Mouse (Mus musculus) splenic B cell, adult 2 months (primary cell): Measurements from ENCODE around the gene Sdk2.

Experiments
- DNase-seq: peaks from one replicate; pipeline ENCODE4 v3.0.0-alpha.2; 2011; ENCODE audit warnings: low read depth, low spot score
- H3K27me3 ChIP-seq: 2 replicates; pipeline ENCODE4 v1.6.1; 2012; ENCODE audit warnings: mild to moderate bottlenecking, low read length, moderate library complexity, mixed read lengths; ENCODE audit not compliant: control insufficient read depth, poor library complexity, insufficient read depth, severe bottlenecking
- H3K36me3 ChIP-seq: 2 replicates; pipeline ENCODE4 v1.6.1; 2012; ENCODE audit warnings: mild to moderate bottlenecking, low read length, moderate library complexity, mixed read lengths; ENCODE audit not compliant: control insufficient read depth, poor library complexity, insufficient read depth, severe bottlenecking

The Sdk2 gene

DNA sequence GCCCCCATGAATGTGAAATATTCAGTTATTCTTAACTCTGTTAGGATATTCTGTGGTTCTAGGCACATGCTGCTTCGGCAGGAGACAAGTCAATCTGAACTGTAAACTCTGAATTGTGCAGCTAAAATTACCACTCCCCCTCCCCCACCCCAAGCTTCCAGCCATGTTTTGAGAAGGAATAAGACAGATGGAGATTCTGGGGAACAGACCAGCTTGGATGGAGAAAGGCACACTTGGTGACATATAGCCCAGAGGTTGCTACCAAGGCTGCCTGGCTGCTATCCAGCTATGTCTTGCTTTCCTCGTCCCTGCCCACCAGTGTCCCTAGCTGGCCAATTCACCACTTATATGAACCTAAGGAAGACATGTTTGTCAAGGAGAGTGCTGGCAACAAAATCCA is 284.8 kb downstream of the Sdk2 start:
- Histone ChIP-seq H3K27me3 (no peaks in the 10 kb centered on the region), H3K36me3 (no peaks in the 10 kb centered on the region)
- no peak for DNase-seq

DNA sequence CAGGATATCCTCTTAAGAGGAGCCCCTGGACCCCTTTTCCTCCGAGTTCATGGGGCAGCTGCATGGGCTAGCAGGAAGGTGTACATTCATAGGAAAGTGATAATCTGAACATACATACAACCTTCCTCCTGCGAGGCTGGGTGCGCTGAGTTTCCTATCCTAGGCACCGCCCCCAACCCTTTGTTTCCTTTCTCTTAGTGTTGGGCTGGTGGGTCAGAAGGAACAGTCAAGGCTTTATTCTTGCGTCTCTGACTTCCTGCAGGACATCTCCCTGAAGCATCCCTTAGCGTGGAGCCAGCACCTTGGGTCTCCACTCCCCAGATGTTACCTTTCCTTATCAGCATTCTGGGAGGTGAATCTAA is 287.2 kb downstream of the Sdk2 start:
- Histone ChIP-seq H3K36me3 (no peaks in the 10 kb centered on the region), H3K27me3 (no peaks in the 10 kb centered on the region)
- no peak for DNase-seq

DNA sequence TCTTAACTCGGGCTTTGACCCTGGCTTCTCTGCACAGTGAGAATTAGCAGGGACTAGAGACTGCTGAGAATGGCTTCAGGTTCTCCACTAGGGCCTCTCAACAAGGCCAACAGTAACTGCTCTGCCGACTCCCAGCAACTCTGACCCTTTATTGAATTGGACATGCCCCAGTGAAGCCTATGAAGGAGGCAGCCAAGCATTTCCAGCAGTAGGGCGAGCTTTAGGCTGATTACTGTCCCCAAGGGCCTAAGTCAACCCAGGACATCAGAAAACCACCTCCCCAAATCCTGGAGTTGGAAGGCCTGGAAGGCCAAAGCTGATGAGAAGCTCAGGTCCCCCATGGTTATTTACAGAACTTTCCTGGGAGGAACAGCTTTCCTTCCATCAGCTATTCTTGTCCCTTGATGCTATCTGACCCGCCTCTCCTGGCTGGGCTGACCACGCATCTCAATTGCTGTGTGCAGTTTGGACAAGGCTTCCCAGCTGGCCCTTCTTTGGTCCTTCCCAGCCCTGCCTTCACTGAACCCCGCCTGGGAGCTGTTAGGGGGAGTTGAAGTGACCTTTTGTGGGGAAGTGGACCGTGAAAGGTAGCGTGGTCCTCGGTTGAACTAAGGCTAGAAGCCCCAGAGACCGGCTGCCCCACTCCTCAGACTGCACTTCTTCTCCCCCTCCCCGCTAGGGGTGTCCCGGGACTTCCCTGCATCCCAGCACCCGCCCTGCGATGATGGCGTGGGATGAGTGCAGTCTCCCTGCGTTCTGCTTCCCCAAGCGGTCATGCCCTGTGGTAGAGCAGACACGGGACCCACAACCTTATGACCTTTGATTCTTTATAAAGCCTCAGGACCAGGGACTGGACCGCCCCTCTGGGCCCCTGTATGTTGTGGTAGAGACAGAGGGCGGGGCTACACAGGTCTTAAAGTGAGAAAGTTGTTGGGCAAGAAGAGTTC is 287.8 kb downstream of the Sdk2 start:
- Histone ChIP-seq H3K27me3 (no peaks in the 10 kb centered on the region), H3K36me3 (no peaks in the 10 kb centered on the region)
- DNase-seq: no peak

DNA sequence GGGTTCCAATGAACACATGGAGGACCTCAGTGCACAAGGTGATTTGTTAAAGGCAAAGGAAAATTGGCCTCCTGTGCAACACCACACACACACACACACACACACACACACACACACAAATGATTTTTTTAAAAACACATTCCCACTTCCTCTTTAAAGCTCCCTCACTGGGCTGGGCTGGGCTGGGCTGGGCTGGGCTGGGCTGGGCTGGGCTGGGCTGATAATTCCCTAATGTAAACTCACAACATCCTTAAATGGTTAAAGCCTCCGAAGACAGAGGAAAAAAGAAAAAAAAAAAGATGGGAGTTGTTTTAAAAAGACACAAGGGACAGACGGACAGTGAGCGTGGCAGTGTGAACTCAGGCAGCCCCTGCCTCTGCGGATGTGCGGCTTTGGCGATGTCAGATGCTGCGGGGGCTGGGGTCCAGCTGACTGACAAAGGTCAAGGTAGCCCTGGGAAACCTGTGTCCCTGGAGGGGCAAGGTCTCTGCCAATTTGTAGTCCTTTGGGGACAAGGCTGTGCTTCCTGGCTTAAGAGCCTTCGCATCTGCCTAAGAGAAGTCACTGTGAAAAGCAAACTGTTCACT is 288.9 kb downstream of the Sdk2 start:
- no peak for DNase-seq
- no peaks in the 10 kb centered on the region for H3K36me3 ChIP-seq

DNA sequence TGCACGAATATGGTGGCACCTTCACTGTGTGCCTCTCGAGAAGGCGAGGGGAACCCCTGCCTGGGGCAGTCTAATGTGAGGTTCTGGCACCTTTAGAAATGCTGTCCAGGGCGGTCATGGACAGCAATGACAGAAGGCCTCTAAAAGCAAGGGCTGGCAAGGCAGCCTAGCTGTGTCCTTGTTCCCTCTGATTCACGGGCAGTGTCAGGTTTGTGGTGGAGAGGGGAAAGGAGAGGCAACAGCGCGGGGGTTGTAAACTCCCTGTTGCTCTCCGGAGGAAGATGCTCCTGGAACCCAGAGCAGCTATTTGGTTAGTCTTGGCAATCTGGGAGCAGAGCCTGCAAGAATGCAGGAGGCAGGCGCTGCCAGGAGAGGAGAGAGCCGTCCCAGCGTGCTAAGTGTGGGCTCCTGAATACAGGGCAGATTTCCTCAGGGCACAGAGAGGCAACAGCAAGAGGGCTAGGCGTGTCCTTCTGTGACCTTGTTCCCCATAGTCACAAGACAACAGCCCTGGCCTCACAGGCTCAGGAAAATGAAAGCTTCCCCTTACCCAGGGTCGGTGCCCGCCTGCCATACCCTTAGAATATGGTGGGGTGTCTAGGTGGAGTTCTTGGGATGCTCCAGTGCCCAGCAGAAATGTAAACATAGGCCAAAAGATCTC is 289.9 kb downstream of the Sdk2 start:
- no peaks in the 10 kb centered on the region; the same call in 1 of the 2 replicates for H3K27me3 ChIP-seq

More for the DNA sequence above, 288.9 kb downstream of the Sdk2 start:
- no peaks in the 10 kb centered on the region; the same call in 1 of the 2 replicates for H3K27me3 ChIP-seq

DNA sequence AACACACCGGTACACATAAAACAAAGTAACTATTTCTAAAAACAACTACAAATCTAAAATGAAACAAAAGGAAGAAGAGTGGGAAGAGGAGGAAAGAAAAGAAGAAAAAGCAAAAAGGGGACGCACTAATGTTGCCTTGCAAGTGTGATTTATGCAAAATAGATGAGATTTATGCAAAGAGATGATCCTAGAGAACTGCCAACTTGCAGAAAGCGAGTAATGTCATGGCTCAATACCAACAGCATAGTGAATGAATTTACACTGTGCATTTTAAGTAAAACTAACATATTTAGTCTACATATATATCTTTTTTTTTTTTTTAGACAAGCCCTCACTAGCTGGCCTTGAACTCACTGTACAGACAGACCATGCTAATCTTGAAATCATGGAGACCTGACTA is 292.1 kb downstream of the Sdk2 start:
- DNase-seq: no peak
- H3K36me3 ChIP-seq: no peaks in the 10 kb centered on the region
- no peaks in the 10 kb centered on the region; the same call in 1 of the 2 replicates for H3K27me3 ChIP-seq

More for the DNA sequence above, 289.9 kb downstream of the Sdk2 start:
- H3K36me3 ChIP-seq: no peaks in the 10 kb centered on the region
- no peak for DNase-seq

DNA sequence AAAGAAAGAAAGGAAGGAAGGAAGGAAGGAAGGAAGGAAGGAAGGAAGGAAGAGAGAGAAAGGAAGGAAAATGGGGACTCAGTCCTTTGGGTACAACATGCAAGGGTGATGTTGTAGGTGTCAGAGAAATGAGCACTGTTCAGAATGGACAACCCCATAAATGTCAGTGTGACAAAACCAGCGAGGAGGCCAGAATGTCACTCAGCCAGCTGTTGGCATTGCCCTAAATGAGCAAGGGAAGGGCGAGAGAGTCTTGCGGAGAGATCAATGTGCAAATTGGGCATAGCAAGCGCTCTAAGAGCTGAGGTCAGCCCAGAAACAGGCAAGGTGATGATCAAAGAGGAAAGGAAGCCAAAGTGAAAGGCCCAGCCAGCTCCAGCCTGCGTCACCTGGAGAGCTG is 293.7 kb downstream of the Sdk2 start:
- H3K36me3 ChIP-seq: no peaks in the 10 kb centered on the region
- H3K27me3 ChIP-seq: no peaks in the 10 kb centered on the region; the same call in 1 of the 2 replicates
- DNase-seq: no peak

DNA sequence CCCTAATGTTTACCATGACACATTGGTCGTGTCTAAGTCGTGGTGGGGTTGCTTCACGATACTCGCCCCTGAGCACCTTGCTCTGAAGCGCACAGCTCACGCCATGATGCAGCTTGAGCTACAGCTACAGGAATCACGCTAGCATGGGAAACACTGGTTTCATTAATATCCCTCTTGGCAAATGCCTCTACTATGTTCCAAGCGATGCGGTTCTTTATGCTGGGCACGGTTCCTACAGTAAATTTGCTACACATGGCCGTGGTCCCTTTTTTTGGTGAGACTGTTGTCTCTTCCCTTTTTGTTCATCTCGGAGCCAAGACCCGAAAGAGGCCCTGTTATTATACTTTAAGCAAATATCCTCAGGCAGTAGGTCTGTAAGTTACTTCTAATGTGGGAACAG is 295.7 kb downstream of the Sdk2 start:
- no peaks in the 10 kb centered on the region for H3K36me3 ChIP-seq
- DNase-seq: no peak

DNA sequence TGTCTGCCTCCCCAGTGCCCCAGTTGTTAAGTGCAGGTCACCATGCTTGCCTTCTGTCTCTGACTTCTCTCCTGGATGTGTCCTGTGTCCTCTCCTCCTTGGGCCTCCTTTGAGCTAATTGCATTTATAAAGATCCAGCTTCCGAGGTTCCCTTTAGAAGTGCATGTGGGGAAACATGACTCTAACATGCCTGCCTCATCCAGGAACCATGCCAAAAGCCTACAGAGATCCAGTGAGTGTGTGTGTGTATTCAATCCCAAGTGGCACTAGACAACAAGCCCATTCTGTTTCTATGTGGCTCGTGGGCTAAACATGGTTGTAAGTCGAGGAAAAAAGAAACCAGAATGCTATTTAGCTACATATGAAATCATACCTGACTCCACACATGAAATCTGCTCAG is 298.5 kb downstream of the Sdk2 start:
- no peak for DNase-seq
- H3K36me3 ChIP-seq: no peaks in the 10 kb centered on the region
- no peaks in the 10 kb centered on the region; the same call in 1 of the 2 replicates for H3K27me3 ChIP-seq

More for the DNA sequence above, 295.7 kb downstream of the Sdk2 start:
- H3K27me3 ChIP-seq: no peaks in the 10 kb centered on the region; the same call in 1 of the 2 replicates

DNA sequence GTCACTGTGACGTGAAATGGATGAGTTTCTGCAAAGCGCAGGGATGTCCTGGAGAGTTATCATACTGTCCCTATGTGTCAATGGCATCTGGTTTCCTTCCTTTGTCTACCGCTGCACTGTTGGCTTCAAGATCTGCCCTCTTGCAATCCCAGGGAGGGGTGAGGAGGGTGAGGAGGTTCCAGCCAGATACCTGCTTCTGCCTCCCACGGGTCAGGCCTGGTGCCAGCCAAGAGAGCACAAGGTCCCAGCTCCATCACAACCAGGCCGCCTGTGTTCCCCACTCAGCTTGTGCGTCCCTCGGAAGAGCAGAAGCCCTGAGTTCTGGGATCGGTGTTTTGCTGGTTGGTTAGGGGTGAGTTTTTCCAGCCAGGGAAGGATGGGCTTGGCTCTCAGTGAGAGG is 299.6 kb downstream of the Sdk2 start:
- no peak for DNase-seq
- Histone ChIP-seq H3K27me3 (no peaks in the 10 kb centered on the region), H3K36me3 (no peaks in the 10 kb centered on the region)

DNA sequence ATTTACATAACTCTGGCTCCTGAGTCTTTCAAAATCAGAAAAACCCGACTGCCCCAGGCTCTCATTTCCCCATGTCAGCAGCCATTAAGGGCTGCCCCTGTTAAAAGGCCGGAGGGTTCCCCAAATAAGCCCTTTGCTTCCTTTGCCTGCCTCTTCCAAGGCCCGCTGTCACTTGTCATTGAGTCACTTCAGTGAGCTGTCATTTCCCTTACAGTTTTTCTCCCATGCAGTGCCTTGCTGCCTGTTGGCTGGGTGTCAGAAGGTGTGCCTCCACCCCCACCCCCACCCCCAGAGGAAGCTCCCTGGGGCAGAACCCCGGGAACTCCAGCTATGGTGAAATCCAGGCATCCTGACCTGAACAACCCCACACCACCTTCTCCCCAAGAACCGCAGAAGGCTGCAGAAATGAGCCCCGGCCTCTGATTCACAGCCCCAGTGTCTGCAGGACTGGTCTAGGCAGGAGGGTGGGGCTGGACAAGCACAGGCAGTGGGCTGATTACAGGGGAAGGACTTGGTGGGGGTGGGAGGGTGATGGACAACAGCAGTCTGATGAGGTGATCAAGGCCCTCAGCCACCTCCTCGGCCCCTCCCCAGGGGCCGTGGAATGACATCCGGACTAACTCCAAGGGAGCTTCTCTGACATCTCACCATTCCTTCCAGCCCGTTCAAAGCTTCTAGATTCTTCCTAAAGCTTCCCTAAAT is 300.4 kb downstream of the Sdk2 start:
- no peaks in the 10 kb centered on the region for H3K36me3 ChIP-seq
- no peak for DNase-seq
- no peaks in the 10 kb centered on the region for H3K27me3 ChIP-seq

DNA sequence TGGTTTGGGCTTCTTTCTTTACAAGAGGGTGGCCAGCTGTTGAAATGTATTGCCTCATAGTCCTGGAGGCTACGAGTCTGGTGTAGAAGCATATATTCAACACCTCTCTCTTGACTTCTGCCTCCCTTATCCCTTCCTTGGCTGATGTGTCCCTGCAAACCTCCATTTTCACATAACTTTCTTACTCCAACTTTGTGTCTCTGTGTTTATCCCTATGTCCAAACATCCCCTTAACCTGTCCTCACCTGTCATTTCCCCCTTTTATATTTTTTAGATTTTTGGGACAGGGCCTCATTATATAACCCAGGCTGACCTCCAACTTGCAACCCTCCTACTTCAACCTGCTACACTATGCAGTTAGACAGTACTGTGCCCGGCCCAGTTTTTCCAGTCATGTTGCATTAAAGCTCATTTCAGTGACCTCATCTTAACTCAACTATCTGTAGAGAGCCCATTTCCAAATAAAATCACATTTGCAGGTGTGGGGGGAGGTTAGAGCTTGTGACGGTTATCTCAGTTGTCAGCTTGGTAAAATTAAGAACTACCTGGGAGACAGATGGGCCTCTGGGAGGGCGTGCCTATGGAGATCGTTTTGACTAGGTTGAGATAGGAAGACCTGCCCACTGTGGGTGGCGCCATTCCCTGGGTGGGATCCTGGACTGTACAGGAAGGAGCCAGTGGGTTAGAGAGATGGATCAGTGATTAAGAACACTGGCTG is 302.6 kb downstream of the Sdk2 start:
- no peaks in the 10 kb centered on the region for H3K36me3 ChIP-seq
- no peaks in the 10 kb centered on the region for H3K27me3 ChIP-seq
- DNase-seq: no peak

DNA sequence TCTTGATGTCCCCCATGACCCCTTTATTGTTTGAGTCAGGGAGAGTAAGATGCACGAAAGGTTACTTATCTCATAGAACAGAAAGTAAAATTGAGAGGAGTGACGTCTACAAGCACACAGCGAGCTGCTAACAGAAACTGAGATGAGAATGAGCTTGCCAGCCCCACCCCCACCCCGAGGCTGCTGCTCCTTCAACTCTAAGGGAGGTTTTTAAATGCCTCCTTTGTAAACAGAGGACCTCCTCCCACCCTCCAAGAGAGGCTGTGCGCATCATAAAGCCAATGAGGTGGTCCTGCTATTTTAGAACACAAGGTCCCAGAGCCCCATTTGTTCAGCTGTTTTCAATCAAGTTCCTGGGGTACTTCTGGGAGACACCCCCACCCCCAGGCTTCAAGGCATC is 303.4 kb downstream of the Sdk2 start:
- no peaks in the 10 kb centered on the region for H3K36me3 ChIP-seq
- no peak for DNase-seq

DNA sequence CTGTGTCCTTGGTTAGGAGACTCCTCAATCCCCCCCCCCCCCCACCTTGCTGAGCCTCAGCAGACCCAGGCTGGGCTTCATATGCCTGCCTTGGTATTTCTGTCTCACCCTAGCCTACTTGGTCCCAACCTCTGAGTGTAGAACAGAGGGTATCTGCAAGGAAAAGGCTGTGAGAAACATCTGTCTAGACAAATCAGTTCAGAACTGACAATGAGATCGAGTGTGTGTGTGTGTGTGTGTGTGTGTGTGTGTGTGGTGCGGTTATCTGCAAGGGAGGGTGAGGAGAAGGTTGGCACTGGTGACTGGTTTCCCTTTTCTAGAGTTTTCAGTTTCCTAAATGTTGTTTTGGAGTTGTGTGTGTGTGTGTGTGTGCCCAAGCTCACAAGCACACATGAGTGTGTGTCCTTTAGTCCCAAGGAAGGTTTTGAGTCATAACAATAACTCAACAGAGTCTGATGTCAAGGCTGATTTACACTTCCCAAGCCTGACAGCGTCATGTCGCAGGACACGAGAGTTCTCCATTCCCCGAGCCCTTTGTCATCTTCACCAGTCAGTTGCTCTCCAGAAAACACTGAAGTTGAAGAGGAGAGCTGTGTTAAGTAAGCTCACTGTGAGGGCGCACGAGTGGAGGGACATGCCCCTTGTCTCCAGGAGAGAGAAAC is 304.6 kb downstream of the Sdk2 start:
- Histone ChIP-seq H3K27me3 (no peaks in the 10 kb centered on the region), H3K36me3 (no peaks in the 10 kb centered on the region)
- peak; percentile 28 for DNase-seq

More for the DNA sequence above, 303.4 kb downstream of the Sdk2 start:
- H3K27me3 ChIP-seq: no peaks in the 10 kb centered on the region
